Mouse (Mus musculus) gastrocnemius, postnatal 4 days (tissue): ENCODE results near the gene Tut1. TPM values are rescaled to one million over a fixed set of nuclear protein-coding genes. Genes with fewer than 3 reads are reported as not detected.

Experiments
- DNase-seq, 2 experiments: peaks; one replicate each; pipeline ENCODE4 v3.0.0; 2021 to 2022; ENCODE audit warnings: low spot score in 2 of 2, mixed read lengths in 2 of 2
- long read RNA-seq, 2 experiments: library from polyadenylated mRNA; stranded (forward); transcript quantifications; one replicate each; pipeline ENCODE4 v2.0.0; 2021
- total RNA-seq, 2 experiments: library from RNA; stranded (reverse); gene quantifications; 2 replicates each; pipeline ENCODE4 v1.2.3; 2021

Tut1 gene
- total RNA-seq, result 10 to 100 TPM; 12.7 to 14.9 TPM
- long read RNA-seq, experiment 1, transcript Tut1-201 (9 exons, 2,753 nt), result major isoform, 10 of 16 reads
- long read RNA-seq, experiment 1, partial matches to known transcripts, result 1 of 16 reads
- long read RNA-seq, experiment 1, other reads (novel, unspliced or antisense), result 5 of 16 reads
- long read RNA-seq, experiment 2, transcript Tut1-201 (9 exons, 2,753 nt), result major isoform, 14 of 22 reads
- long read RNA-seq, experiment 2, partial matches to known transcripts, result 3 of 22 reads
- long read RNA-seq, experiment 2, other reads (novel, unspliced or antisense), result 2 of 22 reads

DNA sequence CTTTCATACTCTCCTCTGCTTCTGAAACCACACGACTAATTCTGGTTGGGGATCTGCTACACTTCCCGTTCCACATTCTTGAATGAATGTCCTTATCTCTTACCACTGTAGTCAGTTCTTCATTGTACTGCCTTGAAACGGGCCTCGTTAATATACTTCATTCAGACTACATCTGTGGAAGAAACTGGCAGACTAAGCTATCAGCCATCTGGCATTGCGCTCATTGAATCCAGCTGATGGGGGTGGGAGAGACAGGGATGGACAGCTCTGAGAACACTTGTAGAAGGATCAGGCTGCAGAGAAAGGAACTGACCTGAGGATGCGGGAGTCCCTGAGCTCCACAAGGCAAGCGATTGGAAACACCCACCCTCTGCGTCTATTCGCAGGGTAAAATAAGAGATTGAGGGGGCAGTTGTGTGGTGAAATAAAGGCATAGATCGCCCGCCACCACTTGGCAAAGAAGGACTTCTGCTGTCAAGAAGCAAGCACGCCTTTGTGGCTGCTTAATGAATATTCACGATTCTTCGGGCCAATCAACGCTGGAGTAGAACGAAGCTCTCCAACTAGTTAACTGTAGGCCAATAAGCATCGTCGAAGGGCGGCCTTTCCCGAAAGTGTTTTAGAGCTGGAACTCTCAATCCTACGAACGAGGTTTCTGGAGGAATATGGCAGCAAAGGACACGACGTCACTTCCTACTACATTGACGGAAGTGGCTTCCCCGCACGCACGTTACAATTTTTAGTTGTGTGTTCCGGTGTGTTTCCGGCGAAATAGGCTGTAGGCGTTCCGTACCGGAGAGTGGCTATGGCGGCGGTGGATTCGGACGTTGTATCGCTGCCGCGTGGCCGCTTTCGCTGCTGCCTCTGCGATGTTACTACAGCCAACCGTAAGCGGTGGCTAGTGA lies at the start of gene Tut1:
Tut1 (plus strand) TSS at position 713 of the 905 bp plus-strand sequence.
- peak; percentile 68 to 84 for DNase-seq

DNA sequence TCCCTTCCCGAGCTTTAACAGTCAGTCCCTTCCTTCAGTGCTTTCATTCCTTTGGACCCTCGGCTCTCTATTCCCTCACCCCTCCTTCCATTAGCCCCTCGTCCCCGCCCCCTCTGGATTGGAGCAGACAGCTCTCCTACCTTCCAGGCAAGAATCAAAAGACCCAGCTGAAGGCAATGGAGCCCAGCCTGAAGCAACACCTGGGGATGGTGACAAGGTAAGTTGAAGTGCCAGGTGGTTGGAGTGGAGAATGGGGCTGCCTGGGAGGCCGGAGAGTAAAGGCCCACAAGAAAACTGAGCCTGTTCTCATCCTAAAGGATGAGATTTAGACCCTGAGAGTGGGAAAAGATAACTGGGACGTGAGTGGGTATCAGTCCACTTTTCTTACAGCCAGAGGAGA lies 45.1 kb upstream of the Tut1 start:
- no peak for DNase-seq

DNA sequence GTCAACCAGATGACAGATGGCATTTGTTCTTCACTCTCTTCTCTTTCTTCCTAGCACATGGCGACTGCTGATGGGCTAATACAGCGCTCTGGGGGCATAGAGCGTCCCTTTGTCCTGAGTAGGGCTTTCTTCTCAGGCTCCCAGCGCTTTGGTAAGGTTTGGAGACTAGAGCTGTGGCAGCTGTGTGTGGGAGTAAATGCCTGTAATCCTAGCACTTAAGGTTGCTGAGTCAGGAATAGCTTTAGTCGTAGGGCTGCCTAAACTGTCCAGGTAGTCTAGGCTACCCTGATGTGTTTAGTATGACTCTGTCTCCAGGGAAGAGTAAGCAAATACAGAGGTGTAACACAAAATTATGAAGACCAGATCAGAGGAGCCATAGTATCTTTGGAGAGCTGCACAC lies 41.8 kb upstream of the Tut1 start:
- no peak for DNase-seq

DNA sequence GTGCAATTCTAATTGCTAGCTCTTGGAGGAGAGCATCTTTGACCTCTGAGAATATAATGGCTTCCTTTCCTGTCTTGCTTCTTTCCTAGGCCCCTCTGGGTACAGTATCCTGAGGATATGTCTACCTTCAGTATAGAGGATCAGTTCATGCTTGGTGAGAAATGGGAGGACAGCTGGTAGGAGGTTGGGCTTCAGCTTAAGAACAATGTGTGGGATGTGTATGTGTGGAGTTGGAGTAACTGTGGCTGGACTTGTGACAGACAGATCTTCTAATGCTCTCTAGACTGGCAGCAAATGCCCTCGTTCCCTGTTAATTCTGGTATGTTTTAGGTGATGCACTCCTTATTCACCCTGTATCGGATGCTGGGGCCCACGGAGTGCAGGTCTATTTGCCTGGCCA lies 39.4 kb upstream of the Tut1 start:
- no peak for DNase-seq

DNA sequence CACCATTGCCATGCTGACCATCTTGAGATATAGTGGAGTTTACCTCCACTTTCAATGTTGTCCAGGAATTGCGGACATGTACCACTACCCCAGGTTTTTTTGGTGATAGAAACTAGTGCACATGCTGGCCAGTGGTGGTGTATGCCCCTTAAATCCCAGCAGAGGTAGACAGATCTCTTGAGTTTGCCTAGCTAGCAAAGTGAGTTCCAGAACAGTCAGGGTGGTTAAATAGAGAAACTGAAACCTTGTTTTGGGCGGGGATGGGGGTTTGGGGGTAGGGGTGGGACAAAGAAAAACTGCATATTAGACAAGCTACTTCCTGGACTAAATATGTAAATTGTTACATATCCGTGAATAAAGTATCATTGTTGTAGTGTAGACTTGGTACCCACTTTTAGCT lies 34.6 kb upstream of the Tut1 start:
- no peak for DNase-seq

DNA sequence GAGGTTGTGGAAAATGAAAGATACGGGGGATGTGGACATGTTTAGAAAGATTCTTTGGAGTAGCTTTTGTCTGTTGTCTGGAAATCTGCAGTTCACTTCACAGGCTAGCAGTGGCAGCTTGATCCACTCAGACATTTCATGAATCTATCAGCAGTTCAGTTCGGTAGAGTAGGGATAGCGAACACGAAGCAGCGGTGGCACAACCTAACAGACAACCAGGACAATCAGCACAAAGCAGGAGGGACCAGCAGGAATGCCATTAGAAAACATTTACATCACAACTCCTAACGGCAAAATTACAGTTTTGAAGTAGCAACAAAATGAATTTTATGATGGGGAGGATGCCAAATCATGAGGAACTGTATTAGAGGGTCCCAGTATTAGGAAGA lies 34.0 kb upstream of the Tut1 start:
- no peak for DNase-seq

DNA sequence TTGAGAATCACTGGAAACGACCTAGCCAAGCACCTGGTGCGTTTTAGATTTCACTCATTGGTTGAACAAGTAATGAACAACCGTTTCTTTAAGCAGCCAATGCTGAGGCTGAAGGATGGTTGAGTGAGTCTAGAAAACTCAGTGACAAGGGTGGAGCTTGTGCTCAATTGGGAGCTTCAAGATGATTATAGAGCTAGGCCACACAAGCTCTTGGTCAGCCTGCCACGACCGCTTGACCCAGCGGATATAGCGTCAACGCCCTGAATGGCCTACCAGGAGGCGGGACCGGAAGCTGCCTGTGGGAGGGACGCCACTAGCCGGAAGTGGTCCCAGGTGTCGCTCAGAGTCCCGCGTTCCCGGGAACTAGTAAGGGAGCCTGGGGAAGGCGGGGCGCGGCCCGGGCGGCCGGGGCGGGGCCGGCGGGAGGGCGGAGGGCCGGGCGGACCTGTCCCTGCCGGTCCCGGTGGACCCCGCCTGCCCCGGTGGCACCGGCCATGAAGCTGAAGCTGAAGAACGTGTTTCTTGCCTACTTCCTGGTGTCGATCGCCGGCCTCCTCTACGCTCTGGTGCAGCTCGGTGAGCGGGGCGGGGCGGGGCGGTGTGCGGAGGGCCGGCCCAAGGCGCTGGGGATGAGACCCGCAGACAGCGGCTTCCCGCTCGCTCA lies 33.4 kb upstream of the Tut1 start, which contains the start of gene B3gat3:
B3gat3 (plus strand) TSS at position 302 of the 664 bp plus-strand sequence.
- peak; percentile 90 to 95 for DNase-seq

DNA sequence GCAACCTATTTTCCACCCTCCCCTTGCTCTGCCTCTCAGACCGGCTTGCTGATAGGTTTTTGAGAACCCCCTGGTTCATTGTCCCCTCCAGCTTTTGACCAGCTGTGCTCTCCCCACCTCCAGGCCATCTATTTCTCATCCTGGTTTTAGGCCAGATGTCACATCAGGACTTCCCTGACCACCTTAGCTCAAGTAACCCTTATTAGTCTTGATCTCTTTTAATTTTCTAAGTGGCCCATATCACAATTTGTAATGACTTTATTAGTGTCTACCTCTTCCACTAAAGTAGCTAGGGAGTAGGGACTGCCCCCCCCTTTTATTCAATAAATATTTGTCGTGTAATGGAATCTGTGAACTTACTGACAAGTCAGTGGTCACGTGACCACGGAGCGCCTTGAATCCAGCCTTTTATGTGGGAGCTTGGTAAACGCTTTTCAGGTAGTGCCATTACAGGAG lies 32.8 kb upstream of the Tut1 start:
- DNase-seq, result no peak

DNA sequence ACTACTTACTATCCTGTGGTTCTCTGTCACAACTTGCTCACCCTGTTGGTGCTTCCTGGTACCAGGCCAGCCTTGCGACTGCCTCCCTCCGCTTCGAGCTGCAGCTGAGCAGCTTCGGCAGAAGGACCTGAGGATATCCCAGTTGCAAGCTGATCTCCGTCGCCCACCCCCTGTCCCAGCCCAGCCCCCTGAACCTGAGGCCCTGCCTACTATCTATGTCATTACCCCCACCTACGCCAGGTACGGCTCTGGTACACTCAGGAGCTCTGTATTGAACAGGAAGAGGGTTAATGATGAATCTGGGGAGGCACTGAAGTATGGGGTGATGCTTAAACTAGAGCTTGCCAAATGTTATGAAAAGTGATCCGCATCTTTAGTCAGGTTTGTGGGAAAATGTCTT lies 31.9 kb upstream of the Tut1 start:
- DNase-seq, result no peak

DNA sequence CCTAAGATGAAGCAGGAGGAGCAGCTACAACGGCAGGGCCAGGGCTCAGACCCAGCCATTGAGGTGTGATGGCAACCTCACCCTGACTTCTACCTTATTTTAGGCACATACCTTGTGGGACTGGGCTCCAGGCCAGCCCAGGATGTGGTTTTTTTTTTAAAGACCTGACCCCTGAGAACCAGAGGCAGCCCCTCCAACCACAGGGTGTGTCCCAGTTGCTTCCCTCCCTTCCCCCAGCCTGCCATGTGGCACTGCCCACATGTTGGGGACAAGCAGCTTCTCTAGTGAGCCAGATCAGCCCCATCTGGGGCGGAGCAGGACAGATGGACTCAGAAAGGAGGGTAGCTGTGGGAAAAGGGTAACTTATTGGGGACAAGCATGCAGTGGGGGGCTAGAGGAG lies 26.9 kb upstream of the Tut1 start:
- no peak for DNase-seq

DNA sequence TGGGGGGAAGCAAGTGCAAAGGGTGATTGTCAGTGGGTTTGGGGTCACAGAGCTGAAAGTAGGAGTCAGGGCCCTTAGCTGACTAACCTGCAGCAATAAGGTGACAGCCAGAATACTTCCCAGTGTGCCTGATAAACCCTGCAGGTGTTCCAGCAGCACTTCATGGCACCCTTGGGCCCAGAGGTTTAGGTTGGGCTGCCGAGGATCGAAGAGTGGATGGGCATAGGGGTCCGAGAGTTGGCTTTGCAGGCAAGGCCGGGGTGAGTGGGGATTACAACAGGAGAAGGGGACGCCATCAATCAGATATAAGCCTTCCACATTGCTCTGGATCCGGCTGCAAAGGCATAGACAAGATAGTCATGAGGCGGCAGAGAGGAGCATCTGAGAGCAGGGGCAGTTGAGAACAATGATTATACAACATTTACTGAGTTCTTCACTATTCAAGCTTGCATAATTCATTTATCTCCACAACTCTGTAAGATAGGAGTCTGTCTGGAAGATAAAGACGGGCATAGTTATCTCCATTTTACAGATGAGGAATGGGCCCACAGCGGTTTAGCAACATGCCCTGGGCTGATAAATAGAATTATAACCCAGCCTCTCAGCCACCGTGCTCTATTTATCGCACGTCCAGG lies 25.6 kb upstream of the Tut1 start:
- no peak for DNase-seq

DNA sequence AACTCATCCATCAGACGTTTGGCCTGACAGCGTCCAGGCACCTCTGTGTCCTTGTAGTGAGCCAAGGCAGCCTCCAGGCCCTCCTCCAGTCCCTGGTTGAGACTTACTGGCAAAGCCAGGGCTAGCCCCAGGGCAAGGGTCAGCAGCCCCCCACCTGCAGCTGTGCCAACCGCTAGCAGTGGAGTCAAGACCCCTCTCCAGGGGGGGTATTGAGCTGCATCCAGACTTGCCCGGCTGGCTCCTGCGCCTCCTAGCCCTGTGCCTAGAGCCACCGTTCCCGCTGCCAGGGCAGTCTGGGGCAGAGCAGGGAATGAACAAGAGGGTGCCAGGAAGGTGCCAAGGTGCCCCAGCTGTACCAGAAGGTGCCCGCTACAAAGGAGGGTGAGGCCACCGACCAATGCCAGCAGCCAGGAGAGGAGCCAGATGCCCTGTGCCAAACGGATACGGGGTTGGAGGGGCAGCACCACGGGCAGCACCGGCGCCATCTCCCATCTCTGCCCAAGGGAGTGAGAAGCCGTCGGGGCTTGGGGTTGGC lies 24.9 kb upstream of the Tut1 start:
- no peak for DNase-seq

DNA sequence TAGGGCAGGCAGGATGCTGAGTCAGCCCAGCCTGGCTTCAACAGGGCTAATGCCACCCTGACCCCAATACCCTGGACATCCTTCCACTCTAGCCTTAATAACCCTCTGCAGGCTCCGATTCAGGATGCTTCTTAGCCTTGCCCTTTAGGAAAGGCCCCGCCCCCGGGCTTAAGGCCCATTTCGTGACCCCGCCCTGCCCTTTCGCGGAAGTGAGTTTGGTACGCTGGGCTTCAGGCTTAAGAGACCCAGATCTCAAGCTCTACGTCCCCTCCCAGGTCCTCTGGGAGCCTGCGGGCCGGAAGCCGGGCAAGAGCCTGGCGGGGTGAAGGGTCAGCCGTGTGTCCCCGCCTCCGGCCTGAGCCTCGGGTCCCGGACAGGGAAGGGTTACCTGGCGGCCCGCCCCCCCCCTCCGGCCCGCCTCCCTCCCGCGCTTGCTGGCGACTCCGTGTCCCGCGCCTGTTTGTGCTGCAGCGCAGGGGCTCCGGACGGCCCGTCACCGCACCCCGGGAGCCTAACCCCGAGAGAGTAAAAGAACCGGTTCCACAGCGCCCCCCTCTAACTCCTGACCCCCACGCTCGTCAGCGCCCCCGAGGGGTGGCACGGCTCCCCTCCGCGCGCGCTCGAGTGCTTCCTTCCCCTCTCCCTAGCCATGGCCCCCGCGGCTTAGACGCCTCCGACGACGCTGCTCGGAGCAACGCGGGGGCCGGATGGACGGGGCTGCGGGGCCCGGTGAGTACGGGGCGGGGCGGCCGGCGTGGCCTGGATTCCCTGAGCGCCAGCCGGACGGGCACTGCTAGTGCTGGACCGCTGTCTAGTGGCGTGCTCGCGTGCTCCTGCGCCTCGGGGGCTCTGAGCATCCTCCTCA lies 24.2 kb upstream of the Tut1 start, which contains the start of the genes Rom1 and Eml3:
Rom1 (minus strand) TSS at position 133 of the 865 bp plus-strand sequence.
Eml3 (plus strand) TSS at position 329 of the 865 bp plus-strand sequence.
- DNase-seq, result peak; percentile 80 to 90

DNA sequence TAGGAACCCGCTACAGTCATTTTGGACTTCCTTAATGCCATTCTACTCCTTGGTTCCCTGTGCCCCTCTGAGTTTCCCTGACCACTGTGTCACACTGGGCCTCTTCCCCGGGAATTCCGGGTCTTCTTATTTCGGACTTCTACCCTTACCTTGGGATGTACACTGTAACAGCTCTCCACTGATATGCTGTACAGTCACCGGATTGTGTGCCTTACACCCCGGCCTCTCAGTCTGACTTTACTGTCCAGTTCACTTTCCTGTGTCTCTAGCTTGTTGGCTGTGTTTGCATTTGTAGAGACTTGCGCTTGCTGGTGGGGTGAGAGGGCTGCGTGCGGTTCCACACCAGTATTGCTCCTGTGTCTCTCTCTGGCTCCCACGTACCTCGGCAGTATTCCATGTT lies 23.5 kb upstream of the Tut1 start:
- DNase-seq, result no peak

DNA sequence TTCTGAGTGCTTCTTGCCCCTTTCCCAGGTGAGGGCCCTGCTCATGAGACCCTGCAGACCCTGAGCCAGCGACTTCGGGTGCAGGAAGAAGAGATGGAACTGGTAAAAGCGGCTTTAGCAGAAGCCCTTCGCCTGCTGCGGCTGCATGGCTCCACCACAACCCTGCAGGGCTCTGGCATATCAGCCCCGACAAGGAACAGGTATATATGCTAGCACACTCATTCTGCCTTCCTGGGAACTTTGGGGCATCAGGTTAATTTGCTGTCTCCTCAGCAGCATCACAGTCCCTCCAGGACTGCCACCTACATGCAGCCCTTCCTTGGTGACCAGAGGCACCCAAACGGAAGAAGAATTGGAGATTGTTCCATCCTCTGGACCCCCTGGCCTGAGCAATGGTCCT lies 22.9 kb upstream of the Tut1 start:
- DNase-seq, result no peak

DNA sequence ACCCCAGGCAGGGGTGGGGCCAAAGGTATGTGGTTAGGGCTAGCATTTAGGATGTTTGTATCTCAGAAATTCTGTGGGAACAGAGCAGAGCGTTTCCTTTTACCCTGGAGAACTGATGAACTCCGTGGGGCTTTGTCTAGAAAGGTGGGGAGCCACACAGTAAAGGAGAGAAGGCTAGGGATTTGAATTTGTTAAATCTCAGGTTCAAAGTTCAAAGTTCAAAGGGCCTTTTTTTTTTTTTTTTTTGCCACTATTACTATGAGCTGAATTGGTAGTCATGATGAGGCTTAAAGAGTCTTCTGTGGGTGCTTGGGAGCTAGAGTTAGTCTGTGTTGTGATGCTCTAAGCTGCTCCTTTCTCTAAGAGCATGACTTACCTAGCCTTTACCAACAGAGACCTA lies 16.9 kb upstream of the Tut1 start:
- no peak for DNase-seq

DNA sequence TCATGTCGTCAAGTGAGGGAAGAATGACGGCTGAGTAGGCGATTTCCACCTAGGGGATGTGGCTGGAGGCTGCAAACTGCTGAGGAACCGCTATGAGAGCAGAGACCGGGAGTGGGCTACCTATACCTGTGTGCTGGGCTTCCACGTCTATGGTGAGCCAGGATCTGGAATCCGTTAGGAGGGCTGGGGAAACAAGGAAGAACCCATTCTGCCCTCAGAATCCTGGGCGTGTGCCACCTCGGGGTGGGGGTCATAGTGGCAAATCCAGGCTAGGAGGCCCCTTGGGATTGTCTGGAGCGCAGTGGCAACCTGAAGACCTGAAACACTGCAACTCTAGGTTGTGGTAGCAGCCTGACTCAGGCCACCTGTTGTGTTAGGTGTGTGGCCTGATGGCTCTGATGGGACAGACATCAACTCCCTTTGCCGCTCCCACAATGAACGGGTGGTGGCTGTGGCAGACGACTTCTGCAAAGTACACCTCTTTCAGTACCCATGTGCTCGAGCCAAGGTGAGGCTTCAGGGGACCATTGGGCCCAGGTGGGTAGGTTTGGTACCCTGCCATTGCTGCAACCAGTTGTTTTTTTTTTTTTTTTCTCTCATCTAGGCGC lies 13.0 kb upstream of the Tut1 start:
- DNase-seq, result no peak

DNA sequence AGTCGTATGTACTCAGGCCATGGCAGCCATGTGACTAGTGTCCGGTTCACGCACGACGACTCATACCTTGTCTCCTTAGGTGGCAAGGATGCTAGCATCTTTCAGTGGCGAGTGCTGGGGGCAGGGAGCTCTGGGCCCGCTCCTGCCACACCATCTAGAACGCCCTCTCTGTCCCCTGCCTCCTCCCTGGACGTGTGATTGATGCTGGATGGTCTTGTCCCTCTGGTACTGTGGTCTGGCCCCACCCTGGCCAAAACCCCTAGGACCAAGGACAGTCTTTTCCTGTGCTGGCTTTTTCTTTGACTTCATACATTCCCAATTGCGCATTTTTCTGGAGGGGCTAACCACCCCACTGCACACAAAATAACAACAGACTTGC lies 12.5 kb upstream of the Tut1 start:
- no peak for DNase-seq

DNA sequence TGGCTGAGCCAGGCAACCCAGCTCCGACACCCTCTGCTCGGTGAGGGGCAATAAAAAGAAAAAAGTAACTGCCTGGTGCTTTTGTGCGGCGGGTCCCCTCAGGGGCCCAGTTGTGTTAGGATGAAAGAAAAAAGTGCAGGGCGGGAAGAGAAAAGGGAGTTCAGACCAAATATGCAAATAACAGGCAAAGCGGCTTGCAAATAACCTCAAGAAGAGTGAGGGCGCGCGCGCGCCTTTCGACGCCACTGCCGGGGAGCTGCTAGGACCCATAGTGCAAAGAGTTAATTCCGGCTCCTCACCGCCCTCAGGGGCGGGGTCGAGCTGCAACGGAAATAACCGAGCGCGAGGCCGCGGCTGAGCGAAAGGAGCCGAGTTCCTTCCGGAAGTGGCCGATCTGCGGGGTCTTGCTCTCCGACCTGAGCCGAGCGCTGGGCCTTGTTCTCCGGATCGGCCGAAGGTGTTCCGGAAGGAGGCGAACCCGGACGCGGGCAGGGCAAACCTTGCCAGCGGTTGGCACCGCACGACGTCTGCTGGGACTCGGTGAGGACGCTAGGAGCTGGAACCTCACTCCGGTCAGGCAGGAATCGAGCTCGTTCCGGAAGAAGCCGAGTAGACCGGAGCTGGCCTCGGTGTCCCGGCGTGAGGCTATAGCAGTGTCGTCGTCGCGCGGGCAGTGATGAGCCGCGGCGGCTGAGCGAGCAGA lies 12.0 kb upstream of the Tut1 start, which contains the start of gene Mta2:
Mta2 (plus strand) TSS at position 361 of the 703 bp plus-strand sequence.
- DNase-seq, result peak; percentile 95 to 99
